Mouse (Mus musculus): ENCODE results near the gene Poll.

DNA sequence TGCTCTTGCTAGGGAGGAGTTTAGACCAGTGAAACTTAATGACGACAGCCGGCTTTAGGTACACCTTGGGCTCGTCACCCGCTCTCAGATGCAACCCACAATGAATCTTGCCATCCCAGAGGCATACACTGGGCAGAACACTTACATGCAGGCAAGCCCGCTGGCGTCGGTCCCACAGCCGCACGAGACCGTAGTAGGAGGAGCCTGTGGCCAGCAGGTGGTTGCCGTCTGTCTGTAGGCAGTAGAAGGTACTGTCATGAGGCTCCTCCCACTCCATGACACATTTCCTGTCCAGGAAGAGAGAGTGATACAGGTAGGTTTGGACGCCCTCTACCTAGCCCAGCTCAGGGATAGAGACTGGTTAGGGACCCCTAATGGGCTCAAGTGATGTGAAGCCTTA, 18.6 kb upstream of the Poll start:
- TF ChIP-seq CTCF (IDR thresholded peaks at IDR 0.05; ENCODE audit: low read depth): no peak
- no peak for TF ChIP-seq EP300 (optimal IDR thresholded peaks at IDR 0.05)
